Mouse (Mus musculus) megakaryocyte, embryonic 14.5 days (primary cell): ENCODE data around the gene Insl5. TPM values are rescaled to one million over a fixed set of nuclear protein-coding genes. Genes with fewer than 3 reads are reported as not detected.

Experiments
- H3K27me3 ChIP-seq: replicated peaks from 2 replicates; pipeline ENCODE3; 2012; ENCODE audit warnings: inconsistent platforms
- H3K36me3 ChIP-seq: replicated peaks from 2 replicates; pipeline ENCODE3; 2012; ENCODE audit warnings: low read length, inconsistent platforms, mixed read lengths
- H3K4me1 ChIP-seq: 2 replicates; pipeline ENCODE4 v1.6.1; 2012; ENCODE audit warnings: inconsistent platforms
- H3K4me3 ChIP-seq: replicated peaks from 2 replicates; pipeline ENCODE3; 2012; ENCODE audit warnings: moderate library complexity, mild to moderate bottlenecking, inconsistent platforms
- H3K9me3 ChIP-seq: 2 replicates; pipeline ENCODE4 v1.6.1; 2012; ENCODE audit warnings: inconsistent platforms
- FLI1 ChIP-seq: IDR thresholded peaks from 2 replicates; pipeline ENCODE4 v1.6.1; 2012; ENCODE audit warnings: low read length, inconsistent platforms, mixed read lengths
- GATA1 ChIP-seq: IDR thresholded peaks from 3 replicates; pipeline ENCODE4 v1.6.1; 2012; ENCODE audit warnings: mixed read lengths, low read length, inconsistent platforms, borderline replicate concordance
- polyA plus RNA-seq: library from polyadenylated mRNA; stranded (reverse); fragments of >175 nt; gene quantifications from 2 replicates; pipeline ENCODE4 v1.2.3, GENCODE M21; 2012; ENCODE audit warnings: low replicate concordance; ENCODE audit not compliant: insufficient read depth

Gene Insl5
- polyA plus RNA-seq, 1 experiment = not detected

GRCm38 (mm10) chr4:103028177-103029088 is 1.8 kb upstream of the Insl5 start:
- no peaks in the 10 kb centered on the region for H3K36me3 ChIP-seq
- no peak overlapping the region for H3K4me3 ChIP-seq
- H3K4me1 ChIP-seq = no peaks in the 10 kb centered on the region
- no peaks in the 10 kb centered on the region for H3K27me3 ChIP-seq
- no peak for TF ChIP-seq GATA1
- TF ChIP-seq FLI1 = no peak
- H3K9me3 ChIP-seq = no peaks in the 10 kb centered on the region

GRCm38 (mm10) chr4:103027745-103028144 is 1.1 kb upstream of the Insl5 start:
- no peak overlapping the region for H3K4me3 ChIP-seq
- H3K4me1 ChIP-seq = no peaks in the 10 kb centered on the region
- no peaks in the 10 kb centered on the region for H3K27me3 ChIP-seq
- H3K36me3 ChIP-seq = no peaks in the 10 kb centered on the region
- no peaks in the 10 kb centered on the region for H3K9me3 ChIP-seq
- no peak for TF ChIP-seq FLI1
- no peak for TF ChIP-seq GATA1

- Histone ChIP-seq H3K36me3 (no peaks in the 10 kb centered on the region), H3K4me3 (peak overlapping the region; percentile 7), H3K4me1 (peaks cover 4% of the 10 kb centered on the region; the same call in 1 of the 2 replicates), H3K9me3 (peaks cover 6% of the 10 kb centered on the region), H3K27me3 (no peaks in the 10 kb centered on the region)
- TF ChIP-seq FLI1 (no peak), GATA1 (no peak)
These were observed 13.2 kb downstream of the Insl5 start for GRCm38 (mm10) chr4:103013490-103013889.

- TF ChIP-seq GATA1 (no peak), FLI1 (no peak)
- Histone ChIP-seq H3K4me1 (peaks cover 4% of the 10 kb centered on the region; the same call in 1 of the 2 replicates), H3K9me3 (no peaks in the 10 kb centered on the region), H3K4me3 (no peak overlapping the region), H3K27me3 (no peaks in the 10 kb centered on the region), H3K36me3 (no peaks in the 10 kb centered on the region)
These were observed 14.8 kb downstream of the Insl5 start for GRCm38 (mm10) chr4:103011823-103012222.

- H3K9me3 ChIP-seq = no peaks in the 10 kb centered on the region
- H3K4me1 ChIP-seq = peaks cover 4% of the 10 kb centered on the region; the same call in 1 of the 2 replicates
- no peaks in the 10 kb centered on the region for H3K36me3 ChIP-seq
- no peaks in the 10 kb centered on the region for H3K27me3 ChIP-seq
- H3K4me3 ChIP-seq = no peak overlapping the region
- no peak for TF ChIP-seq FLI1
- no peak for TF ChIP-seq GATA1
These were observed 15.9 kb downstream of the Insl5 start for GRCm38 (mm10) chr4:103010734-103011133.

GRCm38 (mm10) chr4:103006943-103007418 is 19.7 kb downstream of the Insl5 start:
- no peak overlapping the region for H3K4me3 ChIP-seq
- TF ChIP-seq GATA1 (no peak), FLI1 (no peak)
- H3K27me3 ChIP-seq = peaks cover under 1% of the 10 kb centered on the region
- H3K4me1 ChIP-seq = no peaks in the 10 kb centered on the region
- no peaks in the 10 kb centered on the region for H3K9me3 ChIP-seq
- H3K36me3 ChIP-seq = no peaks in the 10 kb centered on the region

GRCm38 (mm10) chr4:103006266-103006665 is 20.4 kb downstream of the Insl5 start:
- peaks cover 2% of the 10 kb centered on the region for H3K27me3 ChIP-seq
- H3K36me3 ChIP-seq = no peaks in the 10 kb centered on the region
- H3K4me3 ChIP-seq = no peak overlapping the region
- H3K4me1 ChIP-seq = no peaks in the 10 kb centered on the region
- TF ChIP-seq FLI1 (no peak), GATA1 (no peak)
- H3K9me3 ChIP-seq = no peaks in the 10 kb centered on the region

GRCm38 (mm10) chr4:103005190-103005945 is 21.3 kb downstream of the Insl5 start:
- peaks cover 3% of the 10 kb centered on the region for H3K27me3 ChIP-seq
- no peaks in the 10 kb centered on the region for H3K4me1 ChIP-seq
- H3K4me3 ChIP-seq = no peak overlapping the region
- no peaks in the 10 kb centered on the region for H3K36me3 ChIP-seq
- TF ChIP-seq FLI1 (no peak), GATA1 (no peak)
- no peaks in the 10 kb centered on the region for H3K9me3 ChIP-seq

GRCm38 (mm10) chr4:103004681-103005080 is 22.0 kb downstream of the Insl5 start:
- Histone ChIP-seq H3K4me3 (no peak overlapping the region), H3K9me3 (no peaks in the 10 kb centered on the region), H3K36me3 (no peaks in the 10 kb centered on the region), H3K27me3 (peaks cover 3% of the 10 kb centered on the region), H3K4me1 (no peaks in the 10 kb centered on the region)
- no peak for TF ChIP-seq GATA1
- TF ChIP-seq FLI1 = no peak

GRCm38 (mm10) chr4:102991685-102992084 is 35.0 kb downstream of the Insl5 start:
- Histone ChIP-seq H3K4me1 (peaks cover 6% of the 10 kb centered on the region), H3K4me3 (no peak overlapping the region), H3K27me3 (no peaks in the 10 kb centered on the region), H3K9me3 (no peaks in the 10 kb centered on the region), H3K36me3 (no peaks in the 10 kb centered on the region)
- TF ChIP-seq FLI1 (no peak), GATA1 (no peak)
